Mouse (Mus musculus) small intestine, adult 2 months (tissue): ENCODE data around the gene 4930407I10Rik.

ENCODE experiments used
- CTCF ChIP-seq: fragments of 200-500 bp; IDR thresholded peaks from 2 replicates; pipeline ENCODE4 v1.5.1; 2012; ENCODE audit warnings: low read depth, mild to moderate bottlenecking, control low read depth, inconsistent platforms, low read length, moderate library complexity, mixed read lengths; ENCODE audit not compliant: insufficient replicate concordance, insufficient read length; ENCODE audit errors: extremely low read depth
- POLR2A ChIP-seq: fragments of 200-500 bp; IDR thresholded peaks from 2 replicates; pipeline ENCODE4 v1.6.1; 2012; ENCODE audit warnings: low read depth, mild to moderate bottlenecking, control low read depth, inconsistent platforms, low read length, moderate library complexity

DNA sequence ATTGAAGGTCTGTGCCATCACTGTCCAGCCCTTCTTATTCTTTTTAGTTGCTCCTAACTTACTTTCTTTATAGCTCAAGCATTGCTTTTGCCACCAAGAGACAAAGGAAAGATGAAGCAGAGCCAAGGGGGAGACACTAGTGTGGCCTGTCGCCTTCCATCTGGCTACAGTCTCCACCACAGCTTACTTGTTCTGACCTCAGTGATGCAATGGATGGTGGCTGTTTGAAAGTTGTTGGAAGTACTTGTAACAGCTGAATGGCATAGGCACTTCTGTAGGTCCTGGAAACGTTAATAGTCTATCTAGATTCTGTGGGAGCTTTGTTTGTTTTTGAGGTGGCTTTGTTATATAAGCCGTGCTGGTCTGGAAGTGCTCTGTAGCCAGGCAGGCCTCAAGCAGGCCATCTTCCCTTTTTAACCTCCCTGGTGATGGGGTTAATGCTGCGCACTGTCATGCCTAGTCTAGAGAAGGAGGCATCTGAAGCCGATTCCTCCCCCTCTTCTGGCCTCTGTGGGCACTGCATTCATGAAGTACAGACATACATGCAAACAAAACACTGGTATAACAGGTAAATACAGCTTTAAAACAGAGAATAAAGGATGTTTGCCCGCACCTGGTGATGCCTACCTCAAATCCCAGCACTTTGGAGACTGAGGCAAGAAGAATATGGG lies 34.9 kb upstream of the 4930407I10Rik start:
- TF ChIP-seq POLR2A (no peak), CTCF (no peak)
